Mouse (Mus musculus): ENCODE data around the gene Smarca2. TPM values are rescaled to one million over a fixed set of nuclear protein-coding genes. Genes with fewer than 3 reads are reported as not detected.

The Smarca2 gene
- polyA plus RNA-seq, 2 experiments from 2014 or later: 43.0 to 60.0 TPM

- ATAC-seq: no peak
These were observed 144.7 kb downstream of the Smarca2 start for GRCm38 (mm10) chr19:26749427-26750137.

DNA sequence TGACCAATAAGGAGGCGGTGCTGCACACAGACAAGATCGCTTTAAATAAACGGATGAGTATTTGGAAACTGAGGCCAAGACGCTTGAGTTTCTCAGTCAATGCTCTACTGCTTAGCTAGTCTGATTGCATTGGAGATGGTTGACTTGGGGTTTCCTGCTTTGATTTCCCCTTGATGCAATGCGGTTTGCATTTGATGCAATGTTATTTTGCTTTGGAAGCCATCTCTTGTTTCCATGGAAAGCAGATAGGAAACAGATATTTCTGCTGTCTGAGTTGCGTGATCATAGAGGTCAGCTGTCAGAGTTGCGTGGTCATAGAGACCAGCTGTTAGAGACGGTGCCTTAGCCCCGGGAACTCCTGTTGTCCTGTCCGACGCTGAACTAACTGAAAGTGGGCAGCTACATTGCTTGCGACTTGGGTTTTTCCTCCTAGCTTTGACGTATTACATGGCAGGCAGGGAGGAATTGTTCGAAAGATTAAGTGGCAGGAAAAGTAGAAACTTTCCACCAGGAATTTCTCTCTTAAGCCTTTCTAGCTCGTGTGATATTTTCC is 147.8 kb downstream of the Smarca2 start:
- ATAC-seq: no peak

DNA sequence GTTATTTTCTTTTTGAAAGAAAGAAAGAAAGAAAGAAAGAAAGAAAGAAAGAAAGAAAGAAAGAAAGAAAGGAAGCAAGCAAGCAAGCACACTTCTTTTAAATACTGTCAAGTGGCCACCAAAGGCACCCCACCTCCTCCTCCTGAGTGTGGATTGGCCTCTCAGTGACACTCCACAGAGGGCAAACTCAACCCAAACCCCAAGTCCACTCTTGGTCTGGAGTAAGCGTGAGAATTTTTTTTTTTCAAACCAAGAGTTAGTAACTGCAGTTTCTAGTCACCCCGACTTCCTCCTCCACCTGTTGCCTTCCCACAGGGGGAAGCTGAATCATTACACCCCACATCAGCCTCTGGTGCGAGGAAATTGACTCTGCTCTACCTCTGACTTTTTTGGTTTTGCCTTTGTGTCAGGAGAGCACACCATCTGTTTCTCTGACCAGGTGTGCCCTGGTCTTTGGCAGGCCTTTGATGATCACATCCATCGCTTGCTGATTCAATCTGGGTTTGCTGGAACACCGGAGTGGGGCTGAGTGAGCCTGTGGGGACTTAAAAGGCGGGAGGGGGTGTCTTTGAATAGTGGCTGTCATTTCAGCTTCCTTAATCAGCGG is 148.5 kb downstream of the Smarca2 start:
- ATAC-seq: peak; percentile 44

DNA sequence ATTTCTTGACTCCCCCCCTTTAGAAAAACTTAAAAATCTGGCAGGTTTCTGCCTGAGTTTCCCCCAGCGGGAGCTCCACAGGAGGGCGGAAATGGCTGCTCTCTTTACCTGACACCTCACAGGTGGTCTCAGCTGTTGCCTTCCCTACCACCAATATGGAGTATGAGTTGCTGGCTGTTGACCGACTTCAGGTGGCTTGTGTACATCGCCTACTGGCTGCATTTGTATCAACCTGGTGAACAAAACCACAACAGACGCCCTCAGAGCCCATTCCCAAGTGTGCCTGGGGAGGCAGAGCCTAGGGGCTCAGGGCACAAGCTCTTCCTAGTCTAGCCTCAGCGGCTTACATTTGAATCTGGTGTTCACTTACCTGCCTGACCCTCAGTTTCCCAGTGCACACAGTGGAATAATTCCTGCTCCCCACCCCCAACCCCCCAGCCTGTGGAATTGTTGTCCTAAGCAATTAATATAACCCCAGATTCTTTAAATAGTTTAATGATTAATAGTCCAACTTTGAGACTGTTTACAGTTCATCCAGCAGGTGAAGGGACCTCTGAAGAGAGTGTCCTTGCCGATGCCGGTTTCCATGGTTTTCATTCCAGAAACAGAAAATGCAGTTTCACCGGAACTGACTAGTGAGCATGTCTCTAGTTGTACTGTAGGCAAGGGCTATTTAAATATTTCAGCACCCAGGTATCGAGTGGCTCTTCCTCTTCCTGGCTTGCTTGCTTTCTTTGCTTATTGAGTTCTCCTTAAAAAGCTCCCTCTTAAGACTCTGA is 149.4 kb downstream of the Smarca2 start:
- no peak for ATAC-seq

DNA sequence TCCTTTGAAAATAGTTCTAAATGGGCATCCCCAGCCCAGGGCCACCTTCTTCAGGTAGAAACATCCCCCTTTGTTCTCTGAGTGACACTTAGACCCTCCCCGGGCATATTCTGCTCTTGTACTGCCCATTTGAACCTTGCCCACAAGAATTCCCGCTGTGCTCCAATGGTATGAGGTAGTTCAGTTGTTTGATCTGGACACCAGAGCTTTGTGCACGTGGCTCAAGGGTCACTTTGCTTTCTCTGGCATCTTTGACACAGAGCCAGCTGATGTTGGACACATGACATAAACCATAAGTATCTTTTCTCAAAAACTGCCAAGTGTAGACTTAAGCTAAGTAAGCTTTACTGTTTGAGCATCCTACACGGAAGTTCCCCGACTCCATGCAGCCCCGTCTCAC is 151.1 kb downstream of the Smarca2 start:
- no peak for ATAC-seq

GRCm38 (mm10) chr19:26756399-26756798 is 151.5 kb downstream of the Smarca2 start:
- ATAC-seq: no peak

DNA sequence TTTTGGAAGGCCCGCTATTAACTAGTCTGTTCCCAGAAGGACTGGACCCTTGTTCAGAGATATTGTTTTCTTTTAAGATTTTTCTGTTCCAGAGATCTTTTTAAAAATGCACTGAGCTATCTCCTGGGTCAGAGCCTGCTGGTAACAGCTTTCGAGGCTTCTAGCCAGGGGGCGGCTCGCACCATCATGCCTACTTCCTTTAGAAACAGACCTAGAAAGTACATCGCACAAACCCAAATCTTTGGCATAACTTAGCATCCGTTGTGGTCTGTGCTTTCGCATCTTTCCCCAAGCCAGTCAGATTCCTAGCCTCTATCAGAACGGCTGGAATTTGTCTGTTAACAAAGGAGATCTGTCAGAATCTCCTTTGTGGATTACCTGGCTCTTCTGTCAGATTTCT is 153.3 kb downstream of the Smarca2 start:
- no peak for ATAC-seq

GRCm38 (mm10) chr19:26758620-26759019 is 153.8 kb downstream of the Smarca2 start:
- ATAC-seq: peak; percentile 15

DNA sequence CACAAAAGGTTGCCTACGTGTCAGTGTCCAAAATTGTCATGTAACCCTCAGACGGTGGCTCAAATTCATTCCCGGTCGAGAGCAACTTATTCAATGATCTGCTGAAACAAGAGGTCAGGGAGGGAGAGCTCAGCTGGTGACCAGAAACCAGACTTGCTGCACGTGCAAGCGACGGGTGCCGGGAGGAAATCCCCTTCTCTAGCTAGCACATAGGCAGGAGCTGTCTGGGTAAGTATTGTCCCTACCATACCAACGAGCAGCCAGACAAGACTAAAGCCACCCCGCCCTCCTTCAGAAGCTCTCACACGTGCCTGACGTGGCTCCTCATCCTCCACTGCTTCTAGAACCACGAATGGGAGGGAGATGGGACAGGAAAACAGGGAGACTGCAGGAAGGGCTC is 154.4 kb downstream of the Smarca2 start:
- peak; percentile 36 for ATAC-seq

DNA sequence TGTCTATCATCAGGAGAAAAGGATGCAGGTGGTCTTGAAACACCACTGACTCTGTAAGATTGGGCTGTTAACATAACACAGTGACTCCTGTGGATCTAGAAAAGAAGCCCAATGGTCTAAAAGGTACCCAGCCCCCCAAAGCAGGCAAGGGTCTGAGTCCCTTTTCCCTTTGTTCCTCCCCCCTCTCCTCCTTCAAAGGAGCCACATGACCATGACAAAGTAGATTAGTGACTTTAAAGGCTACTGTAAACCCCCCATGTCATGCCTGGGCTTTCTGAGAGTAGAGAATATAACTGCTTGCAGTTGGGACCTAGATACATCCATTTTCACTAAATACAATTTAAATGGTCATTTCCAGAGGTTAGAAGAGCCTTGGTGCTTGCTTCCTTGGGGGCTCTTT is 156.4 kb downstream of the Smarca2 start:
- no peak for ATAC-seq

DNA sequence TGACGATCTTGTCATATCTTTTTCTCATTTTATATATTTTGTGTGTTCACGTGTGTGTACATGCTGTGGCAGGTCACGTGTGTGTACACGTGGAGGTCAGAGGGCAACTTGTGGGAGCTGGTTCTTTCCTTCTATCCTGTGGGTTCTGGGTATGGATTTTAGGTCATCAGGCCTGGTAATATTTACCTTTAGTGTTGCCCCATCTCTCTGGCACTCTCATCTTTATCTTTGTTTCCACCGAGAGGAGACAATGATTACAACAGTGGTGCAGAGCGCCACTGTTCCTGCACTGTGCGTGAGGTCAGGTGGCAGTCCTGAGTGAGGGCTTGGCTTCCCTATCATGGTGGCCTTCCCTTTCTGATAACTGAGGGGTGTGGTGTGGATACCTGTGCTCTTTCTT is 160.6 kb downstream of the Smarca2 start:
- no peak for ATAC-seq

GRCm38 (mm10) chr19:26767454-26767853 is 162.6 kb downstream of the Smarca2 start:
- ATAC-seq: no peak

GRCm38 (mm10) chr19:26767941-26768340 is 163.1 kb downstream of the Smarca2 start:
- ATAC-seq: no peak

DNA sequence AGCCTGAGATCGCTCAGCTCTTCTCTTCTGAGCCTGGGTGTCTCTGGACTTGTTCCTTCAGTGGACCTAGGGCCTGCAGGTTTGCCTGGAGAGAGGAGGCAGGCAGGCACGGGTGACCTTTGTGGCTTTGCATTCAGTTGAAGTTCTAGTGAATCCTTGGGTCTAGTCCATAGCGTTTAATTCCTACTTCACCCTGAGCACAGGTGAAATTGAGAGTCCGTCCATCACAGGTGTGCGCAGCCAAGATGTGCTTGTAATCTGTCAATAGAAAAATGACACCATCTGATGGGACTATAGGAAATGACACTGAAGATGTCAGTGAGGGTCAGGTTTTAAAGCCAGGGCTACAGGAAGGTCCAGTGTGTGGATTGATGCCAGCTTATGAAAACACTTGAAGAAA is 164.0 kb downstream of the Smarca2 start:
- ATAC-seq: no peak

GRCm38 (mm10) chr19:26769609-26770500 is 165.0 kb downstream of the Smarca2 start:
- no peak for ATAC-seq

- ATAC-seq: no peak
These were observed 165.7 kb downstream of the Smarca2 start for GRCm38 (mm10) chr19:26770592-26770991.

DNA sequence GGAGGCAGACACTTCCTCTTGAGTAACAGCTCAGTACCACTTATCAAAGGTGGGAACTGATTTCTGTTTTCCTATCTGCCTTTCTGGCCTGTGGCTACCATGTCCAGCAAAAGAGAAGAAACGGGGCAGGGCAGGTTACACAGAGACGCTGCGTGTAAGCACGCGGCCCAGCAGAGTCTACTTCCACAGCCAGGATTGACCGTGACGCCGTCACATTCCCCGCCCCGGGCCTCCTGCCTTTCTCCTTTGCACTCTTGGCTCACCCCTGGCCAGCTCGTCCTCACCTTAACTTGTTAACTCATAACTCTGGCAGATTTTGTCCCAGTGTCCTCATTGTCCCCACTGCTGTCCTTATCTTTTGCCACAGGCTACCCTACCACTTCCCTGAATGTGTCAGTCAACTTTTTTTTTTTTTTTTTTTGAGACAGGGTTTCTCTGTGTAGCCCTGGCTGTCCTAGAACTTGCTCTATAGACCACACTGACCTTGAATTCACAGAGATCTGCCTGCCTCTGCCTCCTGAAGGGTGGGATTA is 167.3 kb downstream of the Smarca2 start:
- ATAC-seq: no peak

- no peak for ATAC-seq
These were observed 171.5 kb downstream of the Smarca2 start for GRCm38 (mm10) chr19:26776066-26777025.

GRCm38 (mm10) chr19:26778199-26778598 is 173.3 kb downstream of the Smarca2 start:
- no peak for ATAC-seq

DNA sequence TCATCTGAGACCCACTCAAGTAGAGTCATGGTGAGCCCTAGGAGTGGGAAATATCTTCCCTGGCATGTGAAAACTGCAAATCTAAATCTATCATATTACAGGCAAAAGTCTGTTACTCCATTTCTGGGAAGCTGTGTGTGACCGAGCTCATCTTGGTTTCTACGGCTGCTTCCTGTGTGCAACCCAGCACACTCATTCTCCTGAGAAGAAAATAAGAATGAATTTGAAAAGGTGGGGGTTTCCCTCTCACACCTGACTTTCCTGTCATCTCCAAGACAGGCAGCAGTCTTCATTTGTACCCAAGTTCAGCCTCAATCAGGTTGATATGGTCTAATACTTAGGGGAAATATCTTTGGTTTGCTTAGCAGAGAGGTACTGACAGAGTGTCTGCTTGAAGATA is 176.4 kb downstream of the Smarca2 start:
- peak; percentile 72 for ATAC-seq

GRCm38 (mm10) chr19:26788446-26788845 is 183.6 kb downstream of the Smarca2 start:
- no peak for ATAC-seq
